Mouse (Mus musculus) thymus, adult 18-20 months (tissue): ENCODE data around the gene Slc2a4.
"Not testable (repeated sequence)": the region's sequence is repeated elsewhere in the genome, so short reads cannot be mapped to it uniquely, and the experiment has no call there.

ENCODE experiments used
- DNase-seq, 2 experiments: peaks; one replicate each; pipeline ENCODE4 v3.0.0; 2022; ENCODE audit warnings: mixed read lengths in 2 of 2

Slc2a4 gene

GRCm38 (mm10) chr11:69938401-69938979, 9.5 kb downstream of the Slc2a4 start:
- DNase-seq, result no peak

DNA sequence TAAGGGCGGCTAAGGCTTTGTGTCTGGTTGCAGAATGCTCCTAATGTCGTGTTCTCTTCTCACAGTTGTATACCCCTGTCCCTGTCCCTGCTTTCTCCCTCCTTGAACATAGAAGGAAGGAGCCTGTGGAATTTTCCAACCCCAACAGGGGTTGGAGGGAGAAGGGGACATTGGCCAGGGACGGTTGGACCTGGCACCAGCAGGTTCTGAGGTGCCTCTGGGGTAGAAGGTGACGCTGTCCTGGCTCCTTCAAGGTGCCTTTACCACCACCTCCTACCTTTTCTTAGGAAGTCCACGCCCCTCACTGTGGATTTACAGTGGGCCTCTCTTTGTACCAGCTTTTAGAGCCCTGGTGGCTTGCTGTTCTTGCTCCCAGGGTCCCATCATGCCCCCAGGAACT, 10.2 kb downstream of the Slc2a4 start:
- no peak for DNase-seq

- DNase-seq, result no peak
Observed at GRCm38 (mm10) chr11:69937385-69937784, 10.6 kb downstream of the Slc2a4 start.

DNA sequence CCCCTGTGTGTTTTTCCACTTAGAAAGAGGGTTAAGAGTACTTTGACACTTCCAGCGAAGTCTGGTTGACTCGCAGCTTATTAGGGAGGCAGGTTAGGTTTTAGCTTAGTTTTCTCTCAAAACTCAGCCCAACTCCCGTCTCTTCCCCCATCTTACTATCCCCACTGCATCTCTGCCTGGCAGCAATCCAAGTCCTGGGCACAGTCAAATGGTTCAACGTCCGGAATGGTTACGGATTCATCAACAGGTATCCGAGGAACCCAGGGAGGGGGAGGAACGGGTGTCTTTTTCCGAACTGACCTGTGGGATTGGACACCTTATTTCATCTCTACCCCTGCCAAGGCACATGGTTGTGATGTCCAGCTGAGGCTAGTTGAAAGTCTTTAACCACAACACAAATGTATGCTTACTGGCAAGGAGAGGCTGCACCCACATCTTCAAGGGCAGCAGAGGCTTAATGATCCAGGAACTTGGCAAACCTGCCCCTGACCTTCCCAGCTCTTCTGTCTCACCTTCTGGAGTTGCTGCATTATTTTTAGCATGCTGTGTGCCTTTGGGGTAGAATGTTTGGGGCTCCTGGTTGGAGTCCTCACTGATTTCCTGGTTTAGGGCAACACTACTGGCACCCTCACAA, 11.2 kb downstream of the Slc2a4 start:
- DNase-seq, result no peak

- no peak for DNase-seq
Observed at GRCm38 (mm10) chr11:69936156-69936555, 11.8 kb downstream of the Slc2a4 start.

DNA sequence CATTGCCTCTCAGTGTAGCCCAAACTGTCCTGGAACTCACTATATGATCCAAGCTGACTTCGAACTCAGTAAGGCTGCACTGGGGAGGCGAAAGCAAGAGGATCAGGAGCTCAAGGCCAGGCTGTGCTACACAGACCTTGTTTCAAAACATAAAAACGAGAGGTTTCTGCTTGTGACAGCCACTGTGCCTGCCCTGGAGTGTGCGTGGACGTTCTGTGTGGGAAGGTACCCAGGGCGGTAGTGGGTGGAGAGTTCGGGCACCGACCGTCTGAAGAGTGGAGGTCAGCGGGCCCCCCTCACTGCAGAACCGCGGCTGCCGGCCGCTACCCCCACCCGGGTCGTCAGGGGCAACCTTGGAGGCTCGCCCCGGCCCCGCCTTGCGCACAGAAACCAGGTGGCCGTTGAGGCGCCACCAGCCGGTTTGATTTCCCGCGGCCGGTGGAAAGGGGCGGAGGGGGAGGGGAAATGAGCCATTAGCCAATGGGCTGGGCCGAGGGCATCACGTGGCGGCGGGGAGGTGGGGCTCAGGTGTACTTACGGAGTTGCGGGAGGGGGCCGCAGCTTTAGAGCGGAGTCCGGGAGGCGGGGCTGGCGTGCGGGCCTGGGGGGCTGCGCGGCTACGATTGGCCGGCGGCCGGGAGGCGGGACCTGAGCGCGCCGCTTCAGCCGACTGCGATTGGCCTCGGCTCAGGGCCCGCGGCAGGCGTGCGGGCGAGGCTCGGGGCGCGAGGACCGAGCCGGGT, 12.7 kb downstream of the Slc2a4 start, which contains the start of gene Ybx2:
Ybx2 (plus strand) TSS at position 660 of the 743 bp plus-strand sequence.
- DNase-seq, result peak; percentile 85 to 89

GRCm38 (mm10) chr11:69934681-69935080, 13.3 kb downstream of the Slc2a4 start:
- DNase-seq, result no peak

DNA sequence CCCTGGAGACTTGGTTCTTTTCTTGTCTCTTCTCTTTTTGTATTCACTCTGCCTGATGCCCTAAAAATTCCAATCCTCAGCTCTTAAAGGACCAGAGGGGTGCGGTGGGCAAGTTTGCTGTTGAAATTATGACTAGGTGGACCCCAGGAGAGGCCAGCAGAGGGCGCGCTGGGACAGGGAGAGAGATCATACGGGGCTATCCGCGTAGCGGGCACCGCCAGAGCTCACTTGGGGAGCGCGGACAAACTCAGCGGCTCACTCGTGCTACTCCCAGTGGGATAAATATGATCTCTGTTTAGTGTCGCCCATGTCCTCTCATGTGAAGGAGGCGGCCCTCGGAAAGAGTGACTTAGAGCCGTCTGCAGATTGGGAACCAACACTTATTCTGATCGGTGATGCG, 13.8 kb downstream of the Slc2a4 start:
- DNase-seq, result peak; percentile 76 to 81

DNA sequence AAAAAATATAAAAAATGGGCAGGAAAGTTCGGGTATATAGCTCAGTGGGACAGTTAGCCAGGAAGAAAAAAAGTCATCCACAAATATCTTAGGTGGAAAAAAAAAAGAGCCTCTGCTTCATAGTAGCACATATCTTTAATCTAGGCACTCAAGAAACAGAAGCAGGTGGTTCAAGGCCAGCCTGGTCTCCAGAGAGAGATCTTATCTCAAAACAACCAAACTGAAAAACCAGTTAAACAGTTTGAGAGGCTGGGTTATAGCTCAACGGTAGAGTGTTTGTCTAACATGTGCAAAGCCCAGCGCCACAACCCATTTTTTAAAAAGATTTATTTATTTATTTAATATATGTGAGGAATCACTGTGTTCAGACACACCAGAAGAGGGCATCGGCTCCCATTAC, 14.9 kb downstream of the Slc2a4 start:
- DNase-seq, result no peak

GRCm38 (mm10) chr11:69932254-69932653, 15.7 kb downstream of the Slc2a4 start:
- DNase-seq, result no peak

GRCm38 (mm10) chr11:69931769-69932168, 16.2 kb downstream of the Slc2a4 start:
- no peak for DNase-seq

- DNase-seq, result no peak
Observed at GRCm38 (mm10) chr11:69930967-69931537, 16.9 kb downstream of the Slc2a4 start.

DNA sequence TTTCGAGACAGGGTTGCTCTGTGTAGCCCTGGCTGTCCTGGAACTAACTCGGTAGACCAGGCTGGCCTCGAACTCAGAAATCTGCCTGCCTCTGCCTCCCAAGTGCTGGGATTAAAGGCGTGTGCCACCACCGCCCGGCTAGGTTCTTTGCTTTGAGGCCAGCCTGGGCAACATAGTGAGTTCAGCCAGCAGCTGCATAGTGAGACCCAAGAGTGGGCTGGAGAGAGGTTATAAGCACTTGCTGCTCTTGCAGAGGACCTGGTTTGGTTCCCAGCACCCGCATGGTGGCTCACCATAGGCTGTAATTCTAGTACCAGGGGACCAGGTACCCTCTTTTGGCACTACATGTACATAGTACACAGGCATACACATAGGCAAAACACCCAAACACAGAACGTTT, 17.8 kb downstream of the Slc2a4 start:
- DNase-seq, result not testable (repeated sequence)

GRCm38 (mm10) chr11:69929712-69930111, 18.3 kb downstream of the Slc2a4 start:
- DNase-seq, result no peak

DNA sequence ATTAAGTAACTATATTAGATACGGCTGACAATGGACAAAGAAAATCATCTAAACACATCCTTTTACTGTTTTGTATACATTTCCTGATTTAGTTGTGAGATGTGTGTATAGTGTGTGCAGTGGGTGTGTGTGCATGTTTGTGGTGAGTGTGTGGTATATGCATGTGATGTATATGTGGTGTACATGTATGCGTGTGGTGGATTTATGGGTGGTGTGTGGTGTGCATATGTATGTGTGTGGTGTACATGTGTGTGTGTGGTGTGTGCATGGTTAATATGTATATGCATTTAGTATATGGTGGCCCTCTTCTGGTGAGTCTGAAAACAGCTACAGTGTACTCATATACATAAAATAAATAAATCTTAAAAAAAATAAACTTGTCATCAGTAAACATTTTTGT, 20.5 kb downstream of the Slc2a4 start:
- DNase-seq, result no peak

DNA sequence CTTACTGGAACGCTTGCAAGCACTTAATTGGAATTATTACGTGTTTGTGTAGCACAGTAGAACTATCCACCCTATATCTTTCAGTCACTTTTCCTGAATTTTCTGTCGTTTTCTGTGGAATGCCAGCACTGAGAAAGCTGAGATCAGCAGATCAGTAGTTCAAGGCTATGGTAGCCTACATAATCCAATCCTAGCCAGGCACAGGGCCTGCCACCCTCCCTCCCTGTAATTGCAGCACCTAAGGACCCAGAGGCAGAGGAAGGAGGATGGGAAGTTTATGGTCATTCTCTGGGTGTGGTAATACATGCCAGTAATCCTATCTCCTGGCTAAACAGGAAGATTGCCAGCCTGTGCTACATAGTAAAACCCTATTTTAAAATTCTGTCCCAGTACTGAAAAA, 25.2 kb downstream of the Slc2a4 start:
- DNase-seq, result no peak

- no peak for DNase-seq
Observed at GRCm38 (mm10) chr11:69922012-69922756, 25.8 kb downstream of the Slc2a4 start.

GRCm38 (mm10) chr11:69921114-69922011, 26.6 kb downstream of the Slc2a4 start, which contains the start of gene Eif5a:
Gene Eif5a, minus strand, starts transcription at chr11:69921958.
- DNase-seq, result peak; percentile 100

DNA sequence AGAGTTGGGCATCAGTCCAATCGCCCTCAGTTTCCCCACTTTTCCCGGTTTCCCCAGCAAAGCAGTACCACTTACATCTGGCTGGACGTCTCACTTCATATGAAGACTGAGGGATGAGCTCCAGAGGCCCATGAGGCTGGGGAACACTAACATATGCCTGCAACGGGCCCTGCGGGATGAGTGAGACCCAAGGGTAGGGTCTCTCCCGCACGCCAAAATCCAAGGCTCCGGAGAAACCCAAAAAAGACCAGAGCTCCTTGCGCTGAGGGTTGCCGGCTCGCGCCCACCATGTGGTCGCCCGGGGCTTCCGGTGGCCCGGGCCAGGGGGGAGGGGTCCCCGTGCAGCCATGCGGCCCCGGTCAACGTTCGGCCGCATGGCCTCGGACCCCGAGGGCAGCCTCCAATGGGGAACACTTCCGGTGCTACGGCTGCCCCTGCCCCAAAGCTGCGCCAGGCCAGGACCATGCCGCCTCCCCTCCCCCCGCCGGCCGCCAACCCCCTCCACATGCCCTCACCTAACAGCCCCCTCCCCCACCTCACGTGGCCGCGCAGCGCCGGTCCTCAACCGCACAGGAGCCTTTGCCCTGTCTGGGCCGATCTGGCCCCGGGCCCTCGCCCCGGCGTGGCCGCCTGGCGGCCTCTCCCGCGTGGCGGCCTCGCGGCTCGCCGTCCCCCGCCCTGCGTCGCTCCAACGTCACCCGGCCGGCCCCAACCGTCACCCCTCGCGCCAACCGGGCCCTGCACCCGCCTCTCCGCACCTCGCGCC, 27.5 kb downstream of the Slc2a4 start:
- DNase-seq, result peak in 1 of 2 experiments; percentile 42

GRCm38 (mm10) chr11:69919661-69920265, 28.2 kb downstream of the Slc2a4 start:
- DNase-seq, result peak; percentile 41 to 72

DNA sequence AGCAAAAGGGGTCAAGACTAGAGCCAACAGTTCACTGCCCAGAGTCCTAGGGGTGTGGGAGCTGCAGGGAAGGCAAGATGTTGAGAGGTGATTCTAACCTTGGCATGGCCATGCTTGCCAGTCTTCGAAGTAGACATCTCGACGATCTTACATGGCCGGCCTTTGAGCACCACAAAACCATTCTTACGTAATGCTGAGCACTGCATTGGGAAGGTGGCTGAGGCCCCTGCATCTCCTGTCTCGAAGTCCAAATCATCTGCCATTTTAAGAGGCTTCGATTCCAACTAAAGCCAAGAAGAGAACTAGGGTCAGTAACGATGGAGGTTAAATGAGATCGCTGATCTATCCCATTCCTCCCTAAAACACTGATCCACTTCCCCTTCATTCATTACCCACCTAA, 28.9 kb downstream of the Slc2a4 start:
- no peak for DNase-seq
